Mouse (Mus musculus): Measurements from ENCODE around the gene Lims1. TPM values are rescaled to one million over a fixed set of nuclear protein-coding genes. Genes with fewer than 3 reads are reported as not detected.

The Lims1 gene
- polyA plus RNA-seq (2012; rRNA removed), result 11.4 and 15.7 TPM in 2 replicates

GRCm38 (mm10) chr10:58323028-58323991, at the start of gene Lims1:
Lims1 (plus strand) TSS chr10:58323466.
- WGBS, result under 1% methylated on average over 72 of the region's 86 CpGs
- peak within 1 kb of the TSS; percentile 75 for H3K27ac ChIP-seq (ENCODE audit: insufficient read depth, low read length)
- peak; percentile 94 to 98 for DNase-seq (ENCODE audit: low read depth in 1 of 2, low spot score in 2 of 2)
- peaks cover 3% of the 10 kb centered on the region; the same call in 1 of the 2 replicates for H3K4me1 ChIP-seq (ENCODE audit: control insufficient read depth, insufficient read depth, insufficient read length)
- no peaks in the 10 kb centered on the region for H3K36me3 ChIP-seq (ENCODE audit: control insufficient read depth, insufficient read depth, low read length)
- peak within 1 kb of the TSS; percentile 98 for H3K4me3 ChIP-seq (ENCODE audit: extremely low read depth, insufficient read depth, insufficient read length)
- no peaks in the 10 kb centered on the region for H3K27me3 ChIP-seq (ENCODE audit: control insufficient read depth, insufficient read depth, low read length)
- TF ChIP-seq CTCF (IDR thresholded peaks at IDR 0.05; ENCODE audit: extremely low read depth, insufficient read depth, insufficient read length, insufficient replicate concordance) (no peak), POLR2A (IDR thresholded peaks at IDR 0.05; ENCODE audit: low read depth, low read length) (peak; percentile 55)

GRCm38 (mm10) chr10:58282238-58282637, 41.0 kb upstream of the Lims1 start:
- TF ChIP-seq POLR2A (IDR thresholded peaks at IDR 0.05; ENCODE audit: low read depth, low read length) (no peak), CTCF (IDR thresholded peaks at IDR 0.05; ENCODE audit: extremely low read depth, insufficient read depth, insufficient read length, insufficient replicate concordance) (no peak)
- Histone ChIP-seq H3K4me1 (ENCODE audit: control insufficient read depth, insufficient read depth, insufficient read length) (no peaks in the 10 kb centered on the region), H3K27ac (ENCODE audit: insufficient read depth, low read length) (no peak overlapping the region), H3K27me3 (ENCODE audit: control insufficient read depth, insufficient read depth, low read length) (no peaks in the 10 kb centered on the region), H3K4me3 (ENCODE audit: extremely low read depth, insufficient read depth, insufficient read length) (no peak overlapping the region), H3K36me3 (ENCODE audit: control insufficient read depth, insufficient read depth, low read length) (peaks cover 23% of the 10 kb centered on the region)
- 75% methylated on average over 7 of the region's 7 CpGs for WGBS
- no peak for DNase-seq (ENCODE audit: low read depth in 1 of 2, low spot score in 2 of 2)

- H3K27me3 ChIP-seq (ENCODE audit: control insufficient read depth, insufficient read depth, low read length), result no peaks in the 10 kb centered on the region
- no peak overlapping the region for H3K4me3 ChIP-seq (ENCODE audit: extremely low read depth, insufficient read depth, insufficient read length)
- TF ChIP-seq CTCF (IDR thresholded peaks at IDR 0.05; ENCODE audit: extremely low read depth, insufficient read depth, insufficient read length, insufficient replicate concordance) (no peak), POLR2A (IDR thresholded peaks at IDR 0.05; ENCODE audit: low read depth, low read length) (no peak)
- 86% methylated on average over 3 of the region's 3 CpGs for WGBS
- H3K4me1 ChIP-seq (ENCODE audit: control insufficient read depth, insufficient read depth, insufficient read length), result no peaks in the 10 kb centered on the region
- no peak overlapping the region for H3K27ac ChIP-seq (ENCODE audit: insufficient read depth, low read length)
- peaks cover 44% of the 10 kb centered on the region for H3K36me3 ChIP-seq (ENCODE audit: control insufficient read depth, insufficient read depth, low read length)
- no peak for DNase-seq (ENCODE audit: low read depth in 1 of 2, low spot score in 2 of 2)
These were observed 32.5 kb upstream of the Lims1 start for GRCm38 (mm10) chr10:58290742-58291141.

- no peak for DNase-seq (ENCODE audit: low read depth in 1 of 2, low spot score in 2 of 2)
- no peaks in the 10 kb centered on the region for H3K4me1 ChIP-seq (ENCODE audit: control insufficient read depth, insufficient read depth, insufficient read length)
- 98% methylated on average over 3 of the region's 3 CpGs for WGBS
- H3K36me3 ChIP-seq (ENCODE audit: control insufficient read depth, insufficient read depth, low read length), result peaks cover 57% of the 10 kb centered on the region
- no peaks in the 10 kb centered on the region for H3K27me3 ChIP-seq (ENCODE audit: control insufficient read depth, insufficient read depth, low read length)
- no peak overlapping the region for H3K27ac ChIP-seq (ENCODE audit: insufficient read depth, low read length)
- TF ChIP-seq POLR2A (IDR thresholded peaks at IDR 0.05; ENCODE audit: low read depth, low read length), result no peak
- TF ChIP-seq CTCF (IDR thresholded peaks at IDR 0.05; ENCODE audit: extremely low read depth, insufficient read depth, insufficient read length, insufficient replicate concordance), result no peak
- no peak overlapping the region for H3K4me3 ChIP-seq (ENCODE audit: extremely low read depth, insufficient read depth, insufficient read length)
These were observed 29.0 kb upstream of the Lims1 start for GRCm38 (mm10) chr10:58294246-58294645.

GRCm38 (mm10) chr10:58295605-58296004, 27.7 kb upstream of the Lims1 start:
- TF ChIP-seq CTCF (IDR thresholded peaks at IDR 0.05; ENCODE audit: extremely low read depth, insufficient read depth, insufficient read length, insufficient replicate concordance) (no peak), POLR2A (IDR thresholded peaks at IDR 0.05; ENCODE audit: low read depth, low read length) (no peak)
- no peak for DNase-seq (ENCODE audit: low read depth in 1 of 2, low spot score in 2 of 2)
- Histone ChIP-seq H3K4me1 (ENCODE audit: control insufficient read depth, insufficient read depth, insufficient read length) (no peaks in the 10 kb centered on the region), H3K27ac (ENCODE audit: insufficient read depth, low read length) (no peak overlapping the region), H3K36me3 (ENCODE audit: control insufficient read depth, insufficient read depth, low read length) (peaks cover 52% of the 10 kb centered on the region), H3K4me3 (ENCODE audit: extremely low read depth, insufficient read depth, insufficient read length) (no peak overlapping the region), H3K27me3 (ENCODE audit: control insufficient read depth, insufficient read depth, low read length) (no peaks in the 10 kb centered on the region)
- WGBS, result 96% methylated on average over 3 of the region's 3 CpGs

GRCm38 (mm10) chr10:58304996-58305395, 18.3 kb upstream of the Lims1 start:
- no peak for TF ChIP-seq POLR2A (IDR thresholded peaks at IDR 0.05; ENCODE audit: low read depth, low read length)
- TF ChIP-seq CTCF (IDR thresholded peaks at IDR 0.05; ENCODE audit: extremely low read depth, insufficient read depth, insufficient read length, insufficient replicate concordance), result no peak
- no peak overlapping the region for H3K27ac ChIP-seq (ENCODE audit: insufficient read depth, low read length)
- WGBS, result 89% methylated on average over 7 of the region's 7 CpGs
- DNase-seq (ENCODE audit: low read depth in 1 of 2, low spot score in 2 of 2), result no peak
- no peaks in the 10 kb centered on the region for H3K27me3 ChIP-seq (ENCODE audit: control insufficient read depth, insufficient read depth, low read length)
- peaks cover 21% of the 10 kb centered on the region for H3K36me3 ChIP-seq (ENCODE audit: control insufficient read depth, insufficient read depth, low read length)
- H3K4me1 ChIP-seq (ENCODE audit: control insufficient read depth, insufficient read depth, insufficient read length), result no peaks in the 10 kb centered on the region
- H3K4me3 ChIP-seq (ENCODE audit: extremely low read depth, insufficient read depth, insufficient read length), result no peak overlapping the region

GRCm38 (mm10) chr10:58306897-58307296, 16.4 kb upstream of the Lims1 start:
- Histone ChIP-seq H3K4me1 (ENCODE audit: control insufficient read depth, insufficient read depth, insufficient read length) (no peaks in the 10 kb centered on the region), H3K27ac (ENCODE audit: insufficient read depth, low read length) (no peak overlapping the region), H3K27me3 (ENCODE audit: control insufficient read depth, insufficient read depth, low read length) (no peaks in the 10 kb centered on the region), H3K36me3 (ENCODE audit: control insufficient read depth, insufficient read depth, low read length) (peaks cover 19% of the 10 kb centered on the region), H3K4me3 (ENCODE audit: extremely low read depth, insufficient read depth, insufficient read length) (no peak overlapping the region)
- DNase-seq (ENCODE audit: low read depth in 1 of 2, low spot score in 2 of 2), result no peak
- 91% methylated on average over 3 of the region's 3 CpGs for WGBS
- TF ChIP-seq CTCF (IDR thresholded peaks at IDR 0.05; ENCODE audit: extremely low read depth, insufficient read depth, insufficient read length, insufficient replicate concordance) (no peak), POLR2A (IDR thresholded peaks at IDR 0.05; ENCODE audit: low read depth, low read length) (no peak)

Measured in spleen, adult 2 months (tissue).